Mouse (Mus musculus) heart, adult 8-10 months (tissue): Measurements from ENCODE around the gene Pacs2. TPM values are rescaled to one million over a fixed set of nuclear protein-coding genes. Genes with fewer than 3 reads are reported as not detected.

Source experiments
- DNase-seq: peaks from one replicate; pipeline ENCODE4 v3.0.0; 2022; ENCODE audit warnings: low spot score
- total RNA-seq, 4 experiments: library from RNA; stranded (reverse); gene quantifications; 2 replicates each; pipeline ENCODE4 v1.2.4; 2022

Pacs2 gene
- 10 to 100 TPM; 30.4 to 38.2 (median 36.1) TPM for total RNA-seq

DNA sequence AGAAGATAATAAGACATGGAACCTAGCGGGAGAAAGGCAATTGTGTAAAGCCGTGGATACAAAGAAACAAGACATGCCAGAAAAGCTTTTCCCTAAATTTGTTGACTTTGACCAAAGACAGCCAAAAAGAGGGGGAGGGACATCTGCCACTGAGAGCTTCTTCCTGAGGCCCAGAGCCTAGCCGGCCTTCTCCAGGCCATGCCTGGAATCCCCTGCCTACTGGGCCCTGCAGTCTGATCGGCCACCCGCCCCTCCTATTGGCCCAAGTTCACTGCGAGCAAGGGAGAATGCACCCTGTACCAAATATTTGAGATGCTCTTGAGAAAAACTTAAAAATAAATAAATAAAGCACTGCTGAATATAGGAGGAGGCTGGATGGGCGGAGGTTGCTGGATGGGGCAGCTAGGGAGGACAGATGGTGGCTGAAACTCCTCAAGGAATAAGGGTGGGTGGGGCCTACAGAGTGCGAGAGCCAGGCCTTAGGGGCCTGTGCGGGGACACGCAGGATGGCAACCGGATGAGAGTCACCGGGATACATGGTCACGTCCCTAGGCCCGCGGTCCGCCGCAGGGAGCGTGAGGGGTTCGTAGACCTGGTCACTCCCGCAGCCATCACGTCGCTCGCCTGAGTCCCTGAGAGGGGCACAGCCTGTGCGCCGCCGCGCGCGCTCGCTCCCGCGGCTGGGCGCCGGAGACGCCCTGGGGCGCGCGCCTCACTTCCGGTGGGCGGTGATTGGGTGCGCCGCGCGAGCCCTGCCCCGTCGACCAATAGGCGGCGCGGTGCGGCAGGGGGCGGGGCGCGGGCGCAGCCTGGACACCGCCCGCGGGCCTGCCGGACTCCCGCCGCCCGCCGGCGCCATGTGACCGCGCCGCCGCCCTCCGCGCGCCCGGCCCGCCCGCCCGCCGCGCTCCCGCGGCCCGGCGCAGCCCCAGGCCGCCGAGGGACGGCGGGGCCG is at the start of gene Pacs2:
Gene Pacs2 (plus strand): TSS at position 905 of the 955 bp plus-strand sequence.
- peak; percentile 88 for DNase-seq

DNA sequence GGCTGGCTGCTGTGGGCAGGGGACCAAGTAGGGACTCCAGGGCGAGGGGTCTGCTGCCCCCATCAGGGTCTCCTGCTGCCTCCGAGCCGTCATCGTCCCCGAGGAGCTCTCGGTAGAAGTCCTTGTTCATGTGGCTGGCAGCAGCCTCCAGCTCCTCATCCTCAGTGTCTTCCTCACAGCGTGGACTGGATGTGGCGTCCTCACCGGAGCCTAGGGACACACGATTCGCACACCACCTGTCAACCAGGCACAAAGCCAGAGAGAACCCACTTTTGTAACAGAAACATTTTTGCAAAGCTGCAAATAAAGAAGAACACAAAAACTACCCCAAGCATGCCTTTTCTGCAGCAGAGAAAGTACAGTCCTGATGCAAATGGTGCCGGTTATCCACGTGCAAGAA is 48.5 kb upstream of the Pacs2 start:
- DNase-seq: no peak

DNA sequence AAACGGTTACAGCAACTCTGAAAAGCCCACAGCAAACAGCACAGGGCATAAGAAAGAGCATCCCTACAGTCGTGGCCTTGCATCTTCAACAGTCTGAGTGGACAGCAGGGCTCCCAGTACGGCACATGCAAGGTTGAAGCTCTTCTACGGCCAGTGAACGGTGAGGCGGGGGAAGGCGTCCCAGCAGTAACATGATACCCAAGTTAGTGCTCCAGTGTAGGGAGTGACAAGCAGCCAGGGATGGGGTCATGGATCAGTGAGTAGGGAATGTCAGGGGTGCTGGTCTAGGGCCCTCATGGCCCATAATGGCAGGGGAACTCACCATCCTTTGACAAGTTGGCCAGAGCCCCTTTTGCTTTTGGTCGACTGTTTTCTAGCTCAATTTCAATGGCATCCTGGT is 45.4 kb upstream of the Pacs2 start:
- no peak for DNase-seq

DNA sequence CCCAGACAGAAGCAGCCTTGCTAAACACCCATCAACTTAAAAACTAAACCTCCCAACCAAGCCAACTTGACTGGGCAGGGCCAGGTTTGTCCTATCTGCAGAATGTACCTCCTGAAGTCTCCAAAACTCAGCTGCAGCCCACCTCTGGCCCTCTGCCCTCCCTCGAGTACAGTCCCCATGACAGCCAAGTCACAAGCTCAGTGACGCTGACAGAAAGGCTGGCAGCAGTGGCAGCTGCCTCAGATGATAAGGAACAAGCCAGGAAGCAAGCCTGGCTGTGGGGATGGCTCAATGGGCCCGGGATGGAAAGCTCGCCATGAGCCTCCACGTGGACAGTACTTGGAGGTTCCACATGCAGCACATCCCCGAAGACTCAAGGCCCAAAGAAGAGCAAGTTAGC is 44.7 kb upstream of the Pacs2 start:
- no peak for DNase-seq

DNA sequence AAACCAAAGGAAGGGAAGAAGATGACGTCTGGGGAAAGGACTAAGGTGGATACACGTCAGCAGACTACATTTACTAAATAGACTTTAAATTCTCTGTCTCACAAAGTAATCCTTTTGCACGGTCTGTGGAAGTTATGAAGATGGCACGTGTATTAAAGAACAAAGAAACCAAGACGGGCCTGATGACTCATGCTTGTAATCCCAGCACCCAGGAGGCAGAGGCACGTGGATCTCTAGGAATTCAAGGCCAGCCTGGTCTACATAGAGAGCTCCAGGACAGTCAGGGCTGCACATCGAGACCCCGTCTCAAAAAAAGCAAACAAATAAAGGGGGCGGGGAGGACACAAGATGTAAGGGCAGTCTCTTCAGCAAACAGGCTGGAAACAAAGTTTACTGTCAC is 39.6 kb upstream of the Pacs2 start:
- no peak for DNase-seq

DNA sequence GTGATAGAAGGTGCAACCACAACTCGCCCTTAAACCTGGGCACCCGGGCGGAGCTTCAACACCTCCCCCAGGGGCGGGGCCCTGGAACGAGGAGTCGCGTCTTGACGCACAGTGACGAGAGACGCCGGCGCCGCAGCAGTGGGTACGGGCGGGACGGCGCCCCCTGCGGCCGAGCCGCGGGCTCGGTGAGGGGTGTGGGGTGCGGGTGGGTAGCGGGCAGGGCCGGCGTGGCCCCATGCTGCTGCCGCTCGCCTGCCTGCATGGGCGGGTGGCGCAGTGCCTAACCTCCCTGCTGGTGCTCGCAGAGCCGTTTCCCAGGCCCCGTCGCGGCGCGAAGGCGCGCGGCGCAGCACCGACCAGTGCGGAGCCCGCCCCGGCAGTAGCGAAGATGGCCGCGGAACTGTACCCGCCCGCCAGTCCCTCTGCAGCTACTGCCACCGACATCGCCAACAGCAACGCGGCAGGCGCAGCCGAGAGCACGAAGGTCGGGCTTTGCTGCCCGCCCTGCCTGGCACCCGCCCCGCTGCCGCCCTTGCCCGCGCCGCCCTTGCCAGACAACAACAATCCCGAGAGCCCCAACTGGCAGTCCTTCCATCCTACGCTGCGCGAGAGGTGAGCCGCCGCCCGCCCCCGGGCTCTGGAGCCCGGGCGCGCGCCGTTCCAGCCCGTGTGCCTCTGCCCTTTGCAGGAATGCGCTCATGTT is 37.8 kb upstream of the Pacs2 start, which contains the start of gene Btbd6:
Gene Btbd6 (plus strand): TSS at position 112 of the 703 bp plus-strand sequence.
- peak; percentile 83 for DNase-seq

DNA sequence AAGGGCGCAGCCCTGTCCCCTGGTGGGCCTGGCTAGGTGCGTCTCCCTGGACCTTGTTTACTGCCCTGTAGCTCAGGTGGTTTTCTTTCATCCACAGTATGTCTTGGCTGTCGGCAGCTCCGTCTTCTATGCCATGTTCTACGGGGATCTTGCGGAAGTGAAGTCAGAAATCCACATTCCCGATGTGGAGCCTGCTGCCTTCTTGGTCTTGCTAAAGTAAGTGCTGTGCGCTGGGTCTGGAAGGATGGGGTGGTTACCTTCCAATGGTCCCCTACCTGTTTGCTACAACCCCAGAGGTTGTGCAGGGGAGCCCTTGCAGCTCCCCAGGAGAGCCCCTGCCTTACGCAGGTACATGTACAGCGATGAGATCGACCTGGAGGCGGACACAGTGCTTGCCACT is 37.2 kb upstream of the Pacs2 start:
- no peak for DNase-seq

DNA sequence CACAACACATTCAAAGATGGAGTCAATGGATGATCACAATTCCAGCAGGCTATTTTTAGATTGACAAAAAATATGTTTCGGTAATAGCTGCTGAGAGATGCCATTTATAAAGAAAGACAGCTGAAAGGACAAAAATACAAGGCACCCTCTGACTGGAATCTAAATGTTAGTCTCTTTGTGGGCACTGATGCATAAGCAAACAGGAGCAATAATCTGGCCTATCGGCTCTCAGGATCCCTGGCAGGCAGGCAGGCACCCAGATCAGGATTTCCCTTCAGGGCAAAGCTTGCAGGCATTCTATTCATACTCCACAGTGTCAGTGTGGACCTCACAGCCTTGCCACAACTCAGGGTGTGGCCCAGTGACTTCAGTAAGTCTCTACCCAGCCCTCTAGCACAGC is 32.3 kb upstream of the Pacs2 start:
- no peak for DNase-seq

DNA sequence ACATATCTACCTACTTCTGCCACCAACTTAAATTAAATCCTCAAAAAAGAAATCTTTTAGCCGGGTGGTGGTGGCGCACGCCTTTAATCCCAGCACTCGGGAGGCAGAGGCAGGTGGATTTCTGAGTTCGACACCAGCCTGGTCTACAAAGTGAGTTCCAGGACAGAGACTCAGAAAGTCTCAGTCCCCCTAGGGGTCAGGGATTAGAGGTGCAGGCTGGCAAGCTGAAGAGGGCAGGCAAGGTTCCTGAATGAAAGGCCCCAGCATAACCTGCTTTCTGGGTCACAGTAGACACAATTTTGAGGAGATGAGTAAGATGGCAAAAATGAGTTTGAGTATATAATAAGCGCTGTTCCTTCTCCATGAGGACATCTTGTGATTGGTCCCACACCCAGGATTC is 29.0 kb upstream of the Pacs2 start:
- no peak for DNase-seq

DNA sequence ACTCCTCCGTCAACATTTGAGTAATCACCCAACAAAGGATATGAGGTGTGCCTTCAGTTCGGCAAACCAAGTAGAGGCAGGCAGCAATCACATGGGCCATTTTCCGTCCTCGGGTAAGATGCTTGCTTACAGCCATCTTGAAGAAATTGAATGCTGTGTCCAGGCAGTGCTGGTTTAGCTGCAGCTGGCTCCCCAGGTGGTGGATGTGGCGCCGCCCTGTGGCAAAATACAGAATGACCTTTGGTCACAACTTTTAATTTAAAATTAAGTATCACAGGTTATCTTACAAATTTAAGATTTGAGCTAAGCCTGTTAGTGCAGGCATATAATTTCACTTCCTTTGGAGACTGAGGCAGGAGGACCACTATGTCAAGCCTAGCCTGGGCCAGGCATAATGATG is 26.4 kb upstream of the Pacs2 start:
- no peak for DNase-seq

DNA sequence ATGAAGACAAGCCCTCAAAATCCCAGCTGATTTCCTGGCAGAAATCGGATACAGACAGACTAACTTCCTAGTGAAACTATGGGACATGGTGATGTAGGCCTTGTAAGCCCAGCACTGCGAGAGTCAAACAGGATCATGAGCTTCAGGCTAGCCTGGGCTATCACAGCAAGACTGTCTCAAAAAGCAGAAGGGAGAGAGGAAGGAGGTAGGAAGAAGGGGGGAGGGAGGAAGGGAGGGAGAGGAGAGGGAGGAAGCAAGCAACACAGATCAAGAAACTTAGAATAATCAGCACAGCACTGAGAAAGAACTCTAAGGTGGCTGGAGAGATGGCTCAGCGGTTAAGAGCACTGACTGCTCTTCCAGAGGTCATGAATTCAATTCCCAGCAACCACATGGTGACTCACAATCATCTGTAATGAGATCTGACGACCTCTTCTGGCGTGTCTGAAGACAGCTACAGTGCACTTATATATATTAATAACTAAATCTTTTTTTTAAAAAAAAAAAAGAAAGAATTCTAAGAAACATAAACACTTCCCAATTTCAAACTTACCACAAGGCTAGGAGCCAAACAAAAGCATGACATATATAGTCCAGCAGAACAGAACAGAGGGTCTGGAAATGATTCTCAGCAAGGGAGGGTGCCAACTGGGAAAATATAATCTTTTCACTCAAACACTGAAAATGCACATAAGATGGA is 23.5 kb upstream of the Pacs2 start:
- DNase-seq: no peak

DNA sequence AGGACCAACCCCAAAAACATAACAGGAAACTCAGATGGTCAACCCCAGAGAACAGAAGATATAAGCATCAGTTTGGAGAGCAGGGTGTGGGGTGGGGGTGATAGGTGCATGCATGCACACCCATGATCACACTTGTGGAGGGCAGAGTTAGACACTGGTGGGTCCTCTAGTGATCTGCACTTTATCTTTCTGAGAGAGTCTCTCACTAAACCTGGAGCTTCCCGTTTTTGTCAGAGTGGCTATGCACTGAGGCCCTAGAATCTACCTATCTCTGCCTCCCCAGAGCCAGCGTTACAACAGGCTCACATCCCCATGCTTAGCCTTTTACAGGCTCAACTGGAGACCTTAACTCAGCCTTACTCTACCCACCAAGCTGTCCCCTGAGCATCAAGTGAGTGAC is 22.9 kb upstream of the Pacs2 start:
- DNase-seq: no peak

DNA sequence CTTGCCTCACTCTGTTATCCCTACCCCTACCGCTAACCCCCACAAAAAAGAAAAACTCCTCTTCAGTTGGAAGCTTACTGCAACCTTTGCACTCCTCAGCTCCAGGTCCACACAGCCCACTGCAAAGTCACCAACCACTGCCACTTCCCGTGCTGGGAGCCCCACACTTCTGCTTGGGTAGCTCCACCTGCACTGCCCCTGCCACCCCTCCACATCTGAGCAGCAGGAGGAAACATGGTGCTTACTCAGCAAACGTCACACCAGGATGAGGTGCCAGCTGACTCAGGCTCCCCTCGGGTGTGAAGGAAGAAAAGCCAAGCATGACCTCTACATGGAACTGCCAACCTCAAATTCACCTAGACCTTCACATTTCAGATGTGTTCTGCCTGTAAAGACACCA is 20.2 kb upstream of the Pacs2 start:
- DNase-seq: no peak

DNA sequence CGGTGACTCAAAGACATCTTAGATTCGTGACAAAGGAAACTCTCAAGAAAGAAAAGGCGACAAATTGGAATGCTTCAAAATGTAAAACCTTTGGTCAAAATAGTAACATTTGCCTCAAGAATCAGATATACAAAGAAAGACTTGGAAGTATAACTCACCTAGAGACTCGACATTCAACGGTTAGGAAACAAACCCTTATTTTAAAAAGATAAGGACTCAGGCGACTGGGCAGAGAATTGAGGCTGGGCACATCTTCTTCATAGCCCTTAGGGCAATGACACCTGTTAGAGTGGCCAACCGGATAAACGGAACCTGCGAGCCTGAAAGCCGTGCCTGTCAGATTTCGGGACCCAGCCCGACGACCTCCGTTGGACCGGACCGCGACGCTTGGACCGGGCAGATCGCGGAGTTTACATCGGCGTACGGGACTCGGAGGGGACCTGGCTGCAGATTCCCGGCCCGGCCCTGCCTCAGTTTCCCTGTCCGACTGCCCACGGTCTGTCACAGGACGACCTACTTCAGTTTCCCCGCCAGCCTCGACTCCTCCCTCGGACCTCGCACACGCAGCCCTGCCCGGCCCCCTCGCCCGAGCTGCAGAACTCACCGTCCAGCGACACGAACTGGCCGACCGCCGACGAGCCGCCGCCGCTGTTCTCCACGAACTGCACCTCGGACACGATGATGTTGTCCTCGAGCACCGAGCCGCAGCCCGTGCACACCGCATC is 14.6 kb upstream of the Pacs2 start:
- peak; percentile 24 for DNase-seq

DNA sequence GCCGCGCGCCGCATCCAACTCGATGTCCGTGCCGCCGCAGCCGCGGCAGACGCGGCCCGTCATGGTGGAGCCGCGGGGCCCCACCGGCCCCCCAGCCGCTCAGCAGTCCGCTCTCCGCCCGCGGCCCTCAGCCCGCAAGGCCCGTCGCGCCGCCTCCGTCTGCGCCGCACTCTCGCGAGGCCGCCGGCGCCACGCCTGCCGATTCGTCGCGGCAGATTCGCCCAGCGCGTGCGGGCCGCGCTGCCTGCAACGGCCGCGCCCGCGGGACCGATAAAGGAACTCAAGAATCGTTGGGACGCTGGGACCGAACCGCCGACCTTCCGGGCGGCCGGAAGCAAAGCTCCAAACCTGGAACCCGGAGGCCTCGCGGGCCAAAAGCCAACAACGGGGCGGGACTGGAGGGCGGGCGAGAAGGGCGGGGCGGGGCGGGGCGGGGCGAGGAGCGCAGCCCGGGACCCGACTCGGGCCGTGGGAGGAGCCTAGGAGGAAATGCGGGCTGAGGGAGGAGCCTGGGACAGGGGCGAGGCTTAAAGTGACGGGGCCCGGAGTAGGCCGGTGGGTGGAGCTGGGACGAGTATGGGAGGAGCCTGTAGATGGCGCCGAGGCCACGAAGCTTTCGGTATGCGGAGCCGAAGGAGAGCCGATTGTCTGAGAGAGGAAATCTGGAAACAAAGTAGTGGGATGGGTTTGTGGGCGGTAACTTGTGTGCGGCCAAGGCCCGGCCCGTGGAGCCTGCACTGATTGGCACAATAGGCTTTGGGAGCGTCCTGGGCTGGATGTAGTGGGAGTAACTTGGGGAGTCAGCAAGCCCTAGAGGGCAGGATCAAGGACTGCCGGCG is 13.8 kb upstream of the Pacs2 start, which contains the start of gene Brf1:
Gene Brf1 (minus strand): TSS at position 411 of the 839 bp plus-strand sequence.
- DNase-seq: peak; percentile 97

DNA sequence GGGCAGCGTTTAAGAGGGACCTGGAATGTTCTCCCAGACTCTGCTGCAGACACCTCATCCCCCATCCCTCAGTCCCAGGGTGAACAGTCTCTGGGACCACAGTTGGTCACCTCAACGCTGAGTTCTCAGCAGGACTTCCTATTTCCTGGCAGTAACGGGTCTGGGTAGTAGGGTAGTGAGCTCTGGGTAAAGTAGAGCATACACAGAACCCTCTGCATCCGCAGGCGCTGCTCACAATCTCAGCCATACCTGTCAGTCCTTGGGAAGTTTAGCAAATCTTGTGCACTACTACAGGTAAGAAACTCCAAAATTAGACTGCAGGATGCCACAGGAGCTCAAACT is 13.2 kb upstream of the Pacs2 start:
- no peak for DNase-seq

DNA sequence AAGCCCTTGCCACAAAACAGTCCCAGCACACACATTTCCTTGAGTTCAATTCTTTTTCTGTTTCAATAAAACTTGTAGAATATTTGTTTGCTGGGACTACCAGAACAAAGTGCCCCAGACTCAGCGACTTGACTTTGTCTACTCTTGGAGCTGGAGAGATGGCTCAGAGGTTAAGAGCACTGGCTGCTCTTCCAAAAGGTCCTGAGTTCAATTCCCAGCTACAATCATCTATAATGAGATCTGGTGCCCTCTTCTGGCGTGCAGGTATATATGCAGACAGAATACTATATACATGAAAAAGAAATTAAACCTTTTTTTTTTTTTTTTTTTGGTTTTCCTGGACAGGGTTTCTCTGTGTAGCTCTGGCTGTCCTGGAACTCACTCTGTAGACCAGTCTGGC is 11.6 kb upstream of the Pacs2 start:
- DNase-seq: no peak

DNA sequence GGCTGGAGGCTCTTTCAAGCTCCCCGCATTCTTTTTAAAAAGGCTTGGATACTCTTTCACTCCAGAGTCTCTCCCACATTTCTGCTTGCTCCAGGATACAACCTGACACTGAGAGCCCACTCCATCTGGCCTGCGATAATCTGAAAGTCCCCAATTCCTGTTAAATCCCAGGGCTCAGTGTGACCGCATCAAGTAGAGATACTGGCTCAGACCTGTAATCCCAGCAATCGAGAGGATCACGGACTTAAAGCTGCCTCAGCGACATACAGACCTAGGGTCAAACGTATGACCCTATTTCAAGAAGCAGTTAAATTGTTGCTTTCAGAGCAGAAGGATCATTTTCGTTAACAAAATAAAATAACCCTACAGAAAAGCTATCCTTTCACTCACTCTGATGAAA is 10.3 kb upstream of the Pacs2 start:
- no peak for DNase-seq

DNA sequence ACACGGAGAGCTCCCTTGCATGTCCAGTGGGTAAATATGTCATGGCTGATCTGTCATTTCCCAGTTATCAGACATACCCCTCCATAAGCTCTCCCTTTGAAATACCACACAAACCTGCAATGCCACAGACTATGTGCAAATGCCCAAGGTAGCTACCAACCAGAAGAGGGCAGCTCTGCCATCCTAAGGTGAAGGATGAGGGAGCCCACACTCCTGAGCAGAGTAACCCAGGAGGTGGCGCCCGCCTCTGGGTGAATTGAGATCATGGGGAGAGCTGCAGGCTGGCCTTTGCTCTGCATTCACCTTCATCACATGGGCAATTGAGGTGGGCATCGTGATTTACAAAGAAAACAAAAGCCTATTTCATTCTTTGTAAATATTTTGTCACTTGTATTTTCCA is 9.3 kb upstream of the Pacs2 start:
- no peak for DNase-seq

DNA sequence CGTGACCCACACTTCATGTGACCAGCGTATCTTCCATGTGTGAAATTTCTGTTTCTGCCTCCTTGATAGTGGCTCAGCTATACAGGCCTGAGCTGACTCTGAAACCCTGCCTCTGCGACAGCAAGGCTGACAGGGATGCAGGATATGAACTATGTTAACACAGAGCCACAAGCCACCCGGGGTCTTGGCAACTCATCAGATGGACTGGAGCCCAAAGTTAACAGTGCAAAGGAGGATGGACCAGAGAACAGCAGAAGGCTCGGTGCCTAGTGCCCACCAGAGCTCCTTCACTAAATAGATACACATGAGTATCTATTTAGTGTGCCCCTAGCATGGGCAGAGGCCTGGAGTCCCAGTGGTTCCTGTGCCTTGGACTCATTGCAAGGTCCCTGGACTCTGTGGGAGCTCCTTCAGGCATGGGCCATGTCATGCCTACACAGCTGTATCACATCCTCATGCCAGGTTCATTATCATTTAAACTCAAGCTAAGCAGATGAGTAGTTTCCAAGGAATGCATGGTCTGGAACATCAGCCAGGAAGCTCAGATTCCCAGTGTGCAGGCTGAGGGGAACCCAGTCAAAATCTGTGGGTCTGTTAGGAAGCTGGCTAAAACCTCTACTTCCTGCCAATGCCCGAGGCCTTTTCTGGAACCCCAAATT is 2.5 kb upstream of the Pacs2 start:
- DNase-seq: no peak
